Mouse (Mus musculus) olfactory bulb, adult 2 months (tissue): Measurements from ENCODE around the gene Unc13b.

ENCODE experiments used
- CTCF ChIP-seq: fragments of 200-500 bp; IDR thresholded peaks from 2 replicates; pipeline ENCODE4 v1.5.1; 2012; ENCODE audit warnings: low read depth, mild to moderate bottlenecking, low read length, moderate library complexity; ENCODE audit not compliant: insufficient read depth
- POLR2A ChIP-seq: fragments of 200-500 bp; IDR thresholded peaks from 2 replicates; pipeline ENCODE4 v1.6.1; 2012; ENCODE audit warnings: mild to moderate bottlenecking, low read depth, low read length, moderate library complexity; ENCODE audit not compliant: insufficient read depth

- TF ChIP-seq CTCF (no peak), POLR2A (no peak)
These were observed 11.5 kb upstream of the Unc13b start for GRCm38 (mm10) chr4:43047231-43047630.
